Mouse (Mus musculus) spleen, postnatal 14 days (tissue): ENCODE results near the gene Odf2l.

Source experiments
- DNase-seq, 2 experiments: peaks; one replicate each; pipeline ENCODE4 v3.0.0; 2021 to 2022; ENCODE audit warnings: low spot score in 2 of 2

Gene Odf2l

GRCm38 (mm10) chr3:145118254-145119001 lies at the start of gene Odf2l:
TSS of gene Odf2l (plus strand) at chr3:145118588.
- peak; percentile 91 to 94 for DNase-seq

- no peak for DNase-seq
Measured at GRCm38 (mm10) chr3:145068964-145069363, 49.4 kb upstream of the Odf2l start.

- DNase-seq: no peak
Measured at GRCm38 (mm10) chr3:145072339-145072738, 46.0 kb upstream of the Odf2l start.

- DNase-seq: no peak
Measured at GRCm38 (mm10) chr3:145078405-145078804, 40.0 kb upstream of the Odf2l start.

GRCm38 (mm10) chr3:145080904-145081303 lies 37.5 kb upstream of the Odf2l start:
- no peak for DNase-seq

GRCm38 (mm10) chr3:145083081-145083480 lies 35.3 kb upstream of the Odf2l start:
- DNase-seq: no peak

GRCm38 (mm10) chr3:145086180-145086579 lies 32.2 kb upstream of the Odf2l start:
- DNase-seq: no peak

GRCm38 (mm10) chr3:145087857-145088598 lies 30.4 kb upstream of the Odf2l start:
- no peak for DNase-seq

GRCm38 (mm10) chr3:145099291-145099690 lies 19.1 kb upstream of the Odf2l start, which contains the start of gene Clca2:
TSS of gene Clca2 (minus strand) at chr3:145099443.
- no peak for DNase-seq

GRCm38 (mm10) chr3:145101891-145102555 lies 16.4 kb upstream of the Odf2l start:
- DNase-seq: no peak

GRCm38 (mm10) chr3:145103321-145103720 lies 15.1 kb upstream of the Odf2l start:
- DNase-seq: no peak

GRCm38 (mm10) chr3:145103770-145104169 lies 14.6 kb upstream of the Odf2l start:
- no peak for DNase-seq

GRCm38 (mm10) chr3:145105076-145105772 lies 13.2 kb upstream of the Odf2l start:
- DNase-seq: no peak

GRCm38 (mm10) chr3:145105773-145106504 lies 12.4 kb upstream of the Odf2l start:
- DNase-seq: no peak

GRCm38 (mm10) chr3:145115169-145115568 lies 3.2 kb upstream of the Odf2l start:
- DNase-seq: no peak

- DNase-seq: no peak
Measured at GRCm38 (mm10) chr3:145117637-145118036, 751 bp upstream of the Odf2l start.

GRCm38 (mm10) chr3:145119002-145119358 lies 592 bp downstream of the Odf2l start:
- DNase-seq: no peak

GRCm38 (mm10) chr3:145119425-145119824 lies 1.0 kb downstream of the Odf2l start:
- no peak for DNase-seq

- no peak for DNase-seq
Measured at GRCm38 (mm10) chr3:145126618-145127017, 8.2 kb downstream of the Odf2l start.

GRCm38 (mm10) chr3:145129356-145129755 lies 11.0 kb downstream of the Odf2l start:
- DNase-seq: no peak

- no peak for DNase-seq
Measured at GRCm38 (mm10) chr3:145131210-145131868, 13.0 kb downstream of the Odf2l start.
